Mouse (Mus musculus) stomach, postnatal 0 days (tissue): ENCODE results near the gene Cpm. TPM values are rescaled to one million over a fixed set of nuclear protein-coding genes. Genes with fewer than 3 reads are reported as not detected.

Experiments used
- ATAC-seq: fragments of 200-750 bp; cut with Nextera tagmentation; 2 replicates; pipeline ENCODE4 v1.8.0; 2017; ENCODE audit not compliant: low FRiP score, low TSS enrichment
- DNase-seq: peaks from one replicate; pipeline ENCODE4 v3.0.0-alpha.2; 2016; ENCODE audit warnings: low spot score
- H3K27ac ChIP-seq: fragments of 300-500 bp; sonication (generic); replicated peaks from 2 replicates; pipeline ENCODE4 v1.5.1; 2014; ENCODE audit warnings: mild to moderate bottlenecking, control low read depth
- H3K27me3 ChIP-seq: fragments of 300-500 bp; sonication (generic); 2 replicates; pipeline ENCODE4 v1.6.1; 2014; ENCODE audit warnings: low read length; ENCODE audit not compliant: control insufficient read depth, insufficient read depth
- H3K36me3 ChIP-seq: fragments of 300-500 bp; sonication (generic); 2 replicates; pipeline ENCODE4 v1.6.1; 2014; ENCODE audit warnings: low read length, mixed read lengths; ENCODE audit not compliant: control insufficient read depth, insufficient read depth
- H3K4me1 ChIP-seq: fragments of 300-500 bp; sonication (generic); replicated peaks from 2 replicates; pipeline ENCODE4 v1.6.1; 2014; ENCODE audit warnings: antibody characterized with exemption; ENCODE audit not compliant: control insufficient read depth, insufficient read depth
- H3K4me2 ChIP-seq: fragments of 300-500 bp; sonication (generic); replicated peaks from 2 replicates; pipeline ENCODE4 v1.6.1; 2014; ENCODE audit warnings: low read depth, mild to moderate bottlenecking, control low read depth, moderate library complexity
- H3K4me3 ChIP-seq: fragments of 300-500 bp; sonication (generic); 2 replicates; pipeline ENCODE4 v1.5.1; 2014; ENCODE audit warnings: low read depth, low read length, control low read depth
- H3K9ac ChIP-seq: fragments of 300-500 bp; sonication (generic); 2 replicates; pipeline ENCODE4 v1.6.1; 2014; ENCODE audit warnings: mild to moderate bottlenecking, low read length, control low read depth, mixed read lengths
- H3K9me3 ChIP-seq: fragments of 300-500 bp; sonication (generic); 2 replicates; pipeline ENCODE4 v1.6.1; 2016; ENCODE audit warnings: low read length; ENCODE audit not compliant: control insufficient read depth
- CTCF ChIP-seq: IDR thresholded peaks from 2 replicates; pipeline ENCODE4 v1.5.1; 2016; ENCODE audit warnings: antibody characterized with exemption, low read depth, mild to moderate bottlenecking, moderate library complexity
- EP300 ChIP-seq: optimal IDR thresholded peaks from 2 replicates; pipeline ENCODE3; 2016; ENCODE audit warnings: antibody characterized with exemption
- WGBS: fragments of 180-500 bp; shearing (Covaris S2); extraction: QIAGEN DNeasy Blood & Tissue Kit; methylation state at CpG from one replicate; pipeline ENCODE4 v1.1.7; 2014; 5-methylcytosine and 5-hydroxymethylcytosine counted together
- polyA plus RNA-seq: library from polyadenylated mRNA; unstranded; fragments of >200 nt; fragmentation: Nextera tagmentation; extraction: Ambion mirVana; gene quantifications from 2 replicates; pipeline ENCODE4 v1.2.1, GENCODE M21; 2015

The Cpm gene
- polyA plus RNA-seq, 1 experiment from 2014 or later: 22.9 TPM

GRCm38 (mm10) chr10:117583155-117584061, 45.9 kb upstream of the Cpm start:
- H3K36me3 ChIP-seq: no peaks in the 10 kb centered on the region
- TF ChIP-seq CTCF: no peak
- no peak for TF ChIP-seq EP300
- no peak overlapping the region for H3K4me2 ChIP-seq
- no peak overlapping the region for H3K9ac ChIP-seq
- H3K27me3 ChIP-seq: no peaks in the 10 kb centered on the region
- WGBS: 56% methylated on average over 14 of the region's 14 CpGs
- H3K4me3 ChIP-seq: no peak overlapping the region
- H3K27ac ChIP-seq: no peak overlapping the region
- H3K9me3 ChIP-seq: no peaks in the 10 kb centered on the region
- H3K4me1 ChIP-seq: no peaks in the 10 kb centered on the region
- DNase-seq (no peak), ATAC-seq (no peak)

DNA sequence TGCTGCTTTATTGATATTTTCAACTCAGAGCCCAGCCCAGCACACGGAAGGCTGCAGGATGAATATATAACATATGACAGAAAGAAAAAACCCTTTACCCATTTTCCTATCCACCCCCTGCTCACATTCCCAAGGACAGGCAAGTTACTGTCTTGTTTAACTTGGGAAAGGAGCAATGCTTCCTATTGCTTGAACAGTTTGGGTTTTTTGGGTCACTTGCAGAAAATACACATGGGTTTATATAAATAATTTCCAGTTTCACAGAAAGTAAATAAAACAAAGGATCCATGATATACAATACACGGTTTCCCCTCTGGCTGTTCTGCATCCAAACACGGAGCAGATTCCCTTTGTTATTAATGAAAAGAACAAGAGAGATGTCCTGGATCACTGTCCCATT, 45.2 kb upstream of the Cpm start:
- H3K4me1 ChIP-seq: no peaks in the 10 kb centered on the region
- TF ChIP-seq EP300 (no peak), CTCF (no peak)
- no peak overlapping the region for H3K4me2 ChIP-seq
- H3K27ac ChIP-seq: no peak overlapping the region
- H3K27me3 ChIP-seq: no peaks in the 10 kb centered on the region
- no peak overlapping the region for H3K4me3 ChIP-seq
- WGBS: 41% methylated on average over 3 of the region's 3 CpGs
- DNase-seq (no peak), ATAC-seq (no peak)
- H3K9ac ChIP-seq: no peak overlapping the region
- no peaks in the 10 kb centered on the region for H3K36me3 ChIP-seq
- H3K9me3 ChIP-seq: no peaks in the 10 kb centered on the region

DNA sequence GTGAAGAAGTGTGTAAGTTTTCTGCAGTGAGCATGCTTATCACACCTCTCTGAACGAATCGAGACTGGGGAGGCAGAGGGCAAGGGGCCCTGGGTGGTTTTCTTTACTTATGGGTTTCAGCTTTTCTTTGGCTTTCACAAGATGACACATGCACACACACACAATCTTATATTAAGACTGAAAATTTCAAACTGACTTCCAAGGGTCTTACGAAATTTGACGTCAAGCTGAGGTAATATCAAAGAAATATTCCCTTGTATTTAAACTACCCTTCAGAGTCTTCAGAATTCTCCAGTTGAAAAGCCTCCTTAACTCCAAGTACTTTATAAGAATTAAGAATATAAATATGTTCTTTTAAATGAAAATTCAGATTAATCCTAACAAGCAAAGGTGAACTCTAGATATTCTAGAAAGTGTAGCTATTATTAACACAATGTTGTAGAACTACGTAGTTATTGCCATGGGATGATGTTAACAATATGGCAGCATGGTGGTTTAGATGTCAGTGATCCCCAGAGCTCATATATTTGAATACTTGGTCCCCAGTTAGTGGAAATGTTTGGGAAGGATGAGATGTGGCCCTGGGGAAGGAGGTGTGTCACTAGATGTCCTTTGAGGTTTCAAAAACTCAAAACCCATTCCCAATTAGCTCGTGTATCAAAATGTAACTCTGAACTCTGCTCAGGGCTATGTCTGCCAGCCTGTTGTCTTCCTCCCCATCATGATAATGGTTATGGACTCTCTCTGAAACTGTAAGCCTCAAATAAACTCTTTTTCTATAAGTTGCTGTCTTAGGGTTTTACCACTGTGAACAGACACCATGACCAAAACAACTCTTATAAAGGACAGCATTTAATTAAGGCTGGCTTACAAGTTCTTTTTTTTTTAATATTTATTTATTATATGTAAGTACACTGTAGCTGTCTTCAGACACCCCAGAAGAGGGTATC, 44.5 kb upstream of the Cpm start:
- no peak overlapping the region for H3K27ac ChIP-seq
- TF ChIP-seq EP300 (no peak), CTCF (no peak)
- WGBS: 65% methylated on average over 6 of the region's 6 CpGs

GRCm38 (mm10) chr10:117585600-117586299, 43.5 kb upstream of the Cpm start:
- Histone ChIP-seq H3K4me3 (no peak overlapping the region), H3K9ac (no peak overlapping the region), H3K9me3 (no peaks in the 10 kb centered on the region), H3K4me1 (no peaks in the 10 kb centered on the region), H3K27ac (no peak overlapping the region), H3K27me3 (no peaks in the 10 kb centered on the region), H3K4me2 (no peak overlapping the region), H3K36me3 (no peaks in the 10 kb centered on the region)
- ATAC-seq (no peak), DNase-seq (no peak)
- 69% methylated on average over 2 of the region's 2 CpGs for WGBS
- TF ChIP-seq EP300 (no peak), CTCF (no peak)

More for the DNA sequence above, 44.5 kb upstream of the Cpm start:
- DNase-seq (no peak), ATAC-seq (no peak)
- H3K27me3 ChIP-seq: no peaks in the 10 kb centered on the region
- no peak overlapping the region for H3K4me2 ChIP-seq
- no peaks in the 10 kb centered on the region for H3K4me1 ChIP-seq
- H3K9me3 ChIP-seq: no peaks in the 10 kb centered on the region
- no peak overlapping the region for H3K9ac ChIP-seq
- no peak overlapping the region for H3K4me3 ChIP-seq
- H3K36me3 ChIP-seq: no peaks in the 10 kb centered on the region

DNA sequence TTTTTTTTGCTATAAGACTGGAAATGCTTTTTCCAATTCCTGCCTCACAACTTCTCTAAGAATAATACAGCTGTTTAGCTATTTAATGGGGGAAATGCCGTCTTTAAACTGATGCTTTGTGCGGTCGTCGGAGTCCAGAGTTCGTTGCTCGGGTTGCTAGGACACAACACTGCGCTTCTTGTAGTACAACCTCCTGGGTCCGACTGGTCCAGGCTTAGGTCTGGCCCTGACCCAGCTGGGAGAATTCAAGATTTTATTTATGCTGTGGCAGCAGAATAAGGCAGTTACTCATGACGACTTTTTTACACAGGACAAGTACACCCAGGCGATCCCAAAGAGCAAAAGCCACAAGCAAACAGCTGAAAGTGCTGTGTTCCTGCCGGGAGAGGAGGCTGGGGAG, 42.4 kb upstream of the Cpm start:
- TF ChIP-seq EP300: no peak
- no peak for TF ChIP-seq CTCF
- WGBS: 24% methylated on average over 11 of the region's 11 CpGs
- no peaks in the 10 kb centered on the region for H3K27me3 ChIP-seq
- no peak for ATAC-seq
- no peak overlapping the region for H3K4me2 ChIP-seq
- no peak overlapping the region for H3K9ac ChIP-seq
- H3K27ac ChIP-seq: no peak overlapping the region
- H3K36me3 ChIP-seq: no peaks in the 10 kb centered on the region
- no peaks in the 10 kb centered on the region for H3K4me1 ChIP-seq
- no peak overlapping the region for H3K4me3 ChIP-seq
- H3K9me3 ChIP-seq: no peaks in the 10 kb centered on the region
- no peak for DNase-seq
